Mouse (Mus musculus) yolk sac, embryonic 10.5 days (tissue): ENCODE data around the gene Rps6ka1.
"Not testable (repeated sequence)": the region's sequence is repeated elsewhere in the genome, so short reads cannot be mapped to it uniquely, and the experiment has no call there.

Experiments used
- DNase-seq: peaks from one replicate; pipeline ENCODE4 v3.0.0-alpha.2; 2017; ENCODE audit warnings: low spot score

Rps6ka1 gene

GRCm38 (mm10) chr4:133887672-133888453 is at the start of gene Rps6ka1:
Rps6ka1 (minus strand) TSS chr4:133887797.
- peak; percentile 90 for DNase-seq

GRCm38 (mm10) chr4:133931785-133932184 is 44.2 kb upstream of the Rps6ka1 start:
- DNase-seq, result no peak

GRCm38 (mm10) chr4:133931349-133931748 is 43.8 kb upstream of the Rps6ka1 start:
- DNase-seq, result no peak

GRCm38 (mm10) chr4:133929278-133929670 is 41.7 kb upstream of the Rps6ka1 start:
- peak; percentile 42 for DNase-seq

GRCm38 (mm10) chr4:133928576-133929277 is 41.1 kb upstream of the Rps6ka1 start:
- DNase-seq, result peak; percentile 69

- no peak for DNase-seq
Measured at GRCm38 (mm10) chr4:133925204-133925603, 37.6 kb upstream of the Rps6ka1 start.

- no peak for DNase-seq
Measured at GRCm38 (mm10) chr4:133923743-133924142, 36.1 kb upstream of the Rps6ka1 start.

- not testable (repeated sequence) for DNase-seq
Measured at GRCm38 (mm10) chr4:133918093-133918825, 30.7 kb upstream of the Rps6ka1 start.

GRCm38 (mm10) chr4:133911983-133912382 is 24.4 kb upstream of the Rps6ka1 start:
- no peak for DNase-seq

- peak; percentile 98 for DNase-seq
Measured at GRCm38 (mm10) chr4:133910236-133911211, 22.9 kb upstream of the Rps6ka1 start.

GRCm38 (mm10) chr4:133908051-133908450 is 20.5 kb upstream of the Rps6ka1 start:
- no peak for DNase-seq

- DNase-seq, result no peak
Measured at GRCm38 (mm10) chr4:133907086-133907485, 19.5 kb upstream of the Rps6ka1 start.

GRCm38 (mm10) chr4:133906336-133906735 is 18.7 kb upstream of the Rps6ka1 start:
- DNase-seq, result not testable (repeated sequence)

- no peak for DNase-seq
Measured at GRCm38 (mm10) chr4:133905167-133905566, 17.6 kb upstream of the Rps6ka1 start.

GRCm38 (mm10) chr4:133904326-133904725 is 16.7 kb upstream of the Rps6ka1 start:
- no peak for DNase-seq

- no peak for DNase-seq
Measured at GRCm38 (mm10) chr4:133903372-133903771, 15.8 kb upstream of the Rps6ka1 start.

GRCm38 (mm10) chr4:133902510-133902909 is 14.9 kb upstream of the Rps6ka1 start:
- no peak for DNase-seq

- DNase-seq, result no peak
Measured at GRCm38 (mm10) chr4:133900887-133901286, 13.3 kb upstream of the Rps6ka1 start.

- DNase-seq, result no peak
Measured at GRCm38 (mm10) chr4:133900352-133900751, 12.8 kb upstream of the Rps6ka1 start.

GRCm38 (mm10) chr4:133899241-133899800 is 11.7 kb upstream of the Rps6ka1 start:
- DNase-seq, result peak; percentile 27

- no peak for DNase-seq
Measured at GRCm38 (mm10) chr4:133898151-133898550, 10.6 kb upstream of the Rps6ka1 start.
